Mouse (Mus musculus) kidney, adult 2 months (tissue): ENCODE measurements around the gene Kcnj6.

Experiments
- CTCF ChIP-seq: fragments of 200-500 bp; conservative IDR thresholded peaks from 2 replicates; pipeline ENCODE4 v1.5.1; 2011; ENCODE audit warnings: low read depth, mild to moderate bottlenecking, control low read depth, low read length, moderate library complexity, mixed read lengths; ENCODE audit not compliant: insufficient read depth, insufficient read length
- POLR2A ChIP-seq: fragments of 200-500 bp; IDR thresholded peaks from one replicate; pipeline ENCODE4 v1.6.1; 2011; ENCODE audit warnings: low read depth, low read length, control low read depth

GRCm38 (mm10) chr16:94825274-94825673 is 172.2 kb downstream of the Kcnj6 start:
- TF ChIP-seq POLR2A = no peak
- no peak for TF ChIP-seq CTCF
